Mouse (Mus musculus): Measurements from ENCODE around the gene Prss36.
"Not testable (repeated sequence)": the region's sequence is repeated elsewhere in the genome, so short reads cannot be mapped to it uniquely, and the experiment has no call there.

Gene Prss36

DNA sequence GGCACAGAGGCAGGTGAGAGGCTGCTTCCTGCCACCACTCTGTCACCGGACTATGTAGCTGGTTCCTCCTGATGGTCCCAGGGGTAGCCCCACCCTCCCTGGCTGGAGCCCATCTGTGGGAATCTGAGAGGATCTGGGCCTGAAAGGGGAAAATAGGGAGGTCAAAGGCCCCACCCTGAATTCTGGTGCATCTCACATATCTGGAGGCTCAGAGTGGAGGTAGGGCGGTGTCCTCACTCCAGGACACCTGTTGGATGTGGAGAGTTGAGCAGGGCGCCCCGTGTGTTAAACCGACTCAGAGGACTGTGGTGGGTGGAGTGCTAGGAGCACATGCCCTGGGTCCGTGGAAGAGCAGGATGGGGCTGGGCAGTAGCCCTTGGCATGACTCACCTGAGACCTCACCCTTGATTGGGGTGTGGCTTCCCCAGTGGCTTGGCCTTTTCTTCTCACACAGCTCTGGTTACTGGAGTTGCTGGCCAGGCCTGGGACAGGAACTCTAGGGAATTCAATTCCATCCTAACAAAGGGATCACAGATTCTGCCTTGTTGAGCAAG, at the start of gene Prss36:
Gene Prss36, minus strand, starts transcription at position 256 of the 554 bp plus-strand sequence.
- DNase-seq (ENCODE audit: low read depth) = no peak

DNA sequence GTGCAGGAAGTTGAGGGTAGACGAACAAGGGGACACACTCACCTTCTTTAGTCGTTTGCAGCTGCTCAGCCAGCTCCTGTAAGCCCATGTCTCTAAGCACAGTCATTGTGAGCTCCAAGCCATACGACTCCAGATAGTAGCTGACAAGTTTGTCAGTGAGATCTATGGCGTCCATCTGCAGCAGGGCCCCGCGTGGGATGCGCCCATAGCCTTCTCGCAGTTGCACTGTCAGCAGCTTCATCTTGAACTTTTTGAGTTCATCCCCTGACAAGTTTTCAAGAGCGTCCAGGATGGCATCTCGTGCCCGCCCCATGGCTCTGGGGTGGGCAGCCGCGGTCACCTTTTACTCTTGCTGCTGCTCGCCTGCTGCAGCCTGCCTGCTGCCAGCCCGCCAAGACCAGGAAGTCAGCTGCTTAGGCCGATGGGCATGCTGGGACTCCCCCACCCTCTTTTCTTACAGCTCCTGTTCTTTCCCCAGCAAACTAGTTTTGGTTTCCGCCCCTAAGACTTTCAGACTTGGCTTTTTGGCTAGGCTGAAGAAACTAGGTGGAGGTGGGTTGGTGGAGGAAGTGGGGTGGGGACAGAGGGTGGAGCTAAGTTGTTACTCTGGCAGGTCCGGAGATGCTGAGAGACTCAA, 46.9 kb upstream of the Prss36 start, which contains the start of gene Pycard:
Gene Pycard, minus strand, starts transcription at position 527 of the 637 bp plus-strand sequence.
- DNase-seq (ENCODE audit: low read depth) = peak; percentile 36

DNA sequence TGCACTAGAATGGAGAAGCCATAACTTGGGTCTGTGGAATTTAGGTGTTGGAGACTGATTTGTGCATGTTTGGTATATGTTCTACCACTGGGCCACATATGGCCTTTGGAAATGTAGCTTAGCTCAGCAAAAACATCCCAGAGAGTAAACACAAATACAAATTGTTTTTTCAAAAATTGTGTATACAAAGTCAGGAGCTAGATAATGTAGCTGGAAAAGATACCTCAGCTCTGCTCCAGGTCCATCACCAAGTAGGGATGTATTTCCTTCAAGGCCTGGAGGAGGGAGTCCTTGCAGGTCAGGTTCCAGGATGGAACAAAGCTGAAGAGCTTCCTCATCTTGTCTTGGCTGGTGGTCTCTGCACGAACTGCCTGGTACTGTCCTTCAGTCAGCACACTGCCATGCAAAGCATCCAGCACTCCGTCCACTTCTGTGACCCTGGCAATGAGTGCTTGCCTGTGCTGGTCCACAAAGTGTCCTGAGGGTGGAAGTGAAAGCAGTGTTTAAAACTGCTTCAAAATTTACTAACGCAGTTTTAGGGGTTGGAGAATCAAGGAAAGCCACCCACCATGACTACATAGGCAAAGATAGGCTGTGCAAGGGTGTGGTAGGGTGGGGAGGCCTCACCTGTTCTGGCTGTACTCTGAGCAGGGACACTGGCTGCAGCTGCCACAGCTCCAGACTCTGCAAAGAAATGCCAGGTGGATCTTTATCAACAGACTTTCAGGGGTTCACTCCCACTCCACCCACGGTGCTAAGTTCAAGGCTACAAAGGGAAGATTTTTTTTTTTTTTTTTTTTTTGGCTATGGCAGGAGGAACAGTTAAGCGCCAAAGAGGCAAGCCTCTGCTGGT, 46.2 kb upstream of the Prss36 start:
- no peak for DNase-seq (ENCODE audit: low read depth)

DNA sequence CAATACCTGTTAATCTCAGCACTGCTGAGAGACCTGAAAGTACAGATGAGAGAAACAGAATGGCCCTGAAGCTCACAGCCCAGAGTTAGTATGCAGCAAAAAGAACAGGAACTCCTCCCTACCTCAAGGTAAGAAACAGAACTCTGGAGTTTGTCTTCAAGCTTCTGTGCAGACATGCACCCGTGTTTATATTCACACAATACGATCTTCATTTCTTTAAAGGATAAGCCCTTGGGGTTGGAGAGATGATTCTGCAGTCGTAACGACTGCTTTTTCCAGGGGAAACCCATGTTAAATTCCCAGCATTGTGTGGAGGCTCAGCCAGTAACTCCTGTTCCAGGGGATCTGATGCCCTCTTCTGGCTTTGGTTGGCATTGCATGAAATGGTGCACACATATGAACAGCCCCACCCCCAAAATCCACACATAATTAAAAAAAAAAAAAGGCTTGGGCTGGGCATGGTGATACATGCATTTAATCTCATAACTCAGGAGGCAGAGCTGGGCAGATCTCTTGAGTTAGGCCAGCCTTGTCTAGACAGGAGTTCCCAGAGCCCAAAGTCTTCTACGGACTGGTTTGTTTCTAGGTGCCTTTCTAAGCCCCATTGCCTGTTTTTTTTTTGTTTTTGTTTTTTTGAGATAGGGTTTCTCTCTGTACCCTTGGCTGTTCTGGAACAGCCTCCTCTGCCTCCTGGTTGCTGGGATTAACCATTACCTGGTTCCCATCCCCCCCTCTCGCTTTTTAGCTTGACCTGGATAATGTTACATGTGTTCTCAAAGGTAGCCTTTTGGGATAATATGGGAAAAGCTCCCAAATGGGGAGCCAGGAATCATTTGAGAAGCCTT, 45.3 kb upstream of the Prss36 start:
- DNase-seq (ENCODE audit: low read depth) = peak; percentile 75

DNA sequence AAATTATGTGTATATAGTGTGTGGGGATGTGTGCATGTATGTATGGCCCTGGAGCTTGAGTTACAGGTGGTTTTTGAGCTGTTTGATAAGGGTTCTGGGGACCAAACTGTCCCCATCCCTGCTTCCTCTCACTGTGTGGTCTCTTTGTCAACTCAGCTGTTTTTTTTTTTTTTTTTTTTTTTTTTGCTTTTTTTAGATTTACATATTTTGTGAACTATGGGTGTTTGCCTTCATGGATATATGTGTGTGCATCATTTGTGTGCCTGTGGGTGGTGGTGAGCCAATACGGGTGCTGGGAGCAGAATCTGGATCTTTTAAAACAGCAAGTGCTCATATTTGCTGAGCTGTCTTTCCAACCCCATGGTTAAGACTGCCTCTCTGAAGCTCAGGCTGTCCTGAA, 42.4 kb upstream of the Prss36 start:
- no peak for DNase-seq (ENCODE audit: low read depth)

DNA sequence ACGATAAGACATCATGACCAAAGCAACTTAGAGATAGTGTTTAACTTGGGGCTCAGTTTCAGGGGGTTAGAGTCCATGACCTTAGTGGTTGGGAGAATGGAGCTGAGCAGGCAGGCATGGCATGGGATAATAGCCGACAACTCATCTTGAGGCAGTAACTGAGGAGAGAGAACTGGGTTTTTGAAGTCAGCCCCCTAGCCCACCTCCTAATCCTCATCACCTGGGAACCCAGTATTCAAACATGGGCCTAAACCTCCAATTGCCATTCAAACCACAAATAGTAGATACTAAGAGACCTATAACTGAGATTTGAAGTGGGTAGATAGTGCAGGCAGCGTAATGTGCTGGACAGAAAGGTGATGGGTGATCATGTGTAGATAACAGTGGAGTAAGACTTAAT, 34.1 kb upstream of the Prss36 start:
- DNase-seq (ENCODE audit: low read depth) = no peak

DNA sequence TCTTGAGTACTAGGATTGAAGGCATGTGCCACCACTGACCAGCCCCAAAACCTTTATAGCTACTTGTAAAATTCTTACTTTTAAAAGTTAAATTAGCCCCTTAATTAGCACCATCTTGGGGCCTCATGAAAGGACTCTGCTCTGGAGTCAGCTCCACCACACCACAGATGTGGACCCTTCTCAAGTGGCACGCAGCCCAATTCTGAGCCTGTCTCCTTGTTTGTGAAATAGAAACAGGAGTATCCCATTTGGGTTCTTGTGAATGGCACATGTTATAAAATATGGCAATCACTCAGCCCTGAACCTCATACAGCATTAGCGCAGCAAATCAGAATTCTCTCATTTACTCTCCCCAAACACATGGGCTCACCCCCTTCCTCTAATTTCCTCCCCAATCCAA, 32.3 kb upstream of the Prss36 start:
- no peak for DNase-seq (ENCODE audit: low read depth)

DNA sequence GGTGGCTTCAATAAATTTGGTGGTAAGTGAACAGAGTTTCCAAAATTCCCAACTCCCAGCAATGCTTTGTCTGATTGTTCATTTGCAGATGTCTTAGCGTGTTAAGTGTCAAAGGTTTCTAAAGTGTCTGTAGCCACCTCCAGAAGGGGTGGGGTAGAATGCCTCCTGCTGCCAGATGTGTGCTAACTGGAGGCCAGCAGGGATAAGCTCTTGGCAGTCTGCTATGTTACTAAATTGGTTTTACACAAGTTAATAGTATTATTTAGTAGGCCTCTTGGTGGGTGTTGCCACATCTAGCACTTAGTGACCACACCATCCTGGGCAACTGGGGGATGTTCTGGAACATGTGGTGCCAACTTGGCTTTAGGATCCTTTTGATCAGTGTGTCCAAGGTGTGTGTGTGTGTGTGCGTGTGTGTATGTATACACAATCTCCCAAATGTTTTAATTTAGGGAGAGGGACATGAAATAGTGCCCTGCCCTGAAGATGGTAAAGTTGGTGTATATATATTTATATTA, 27.9 kb upstream of the Prss36 start:
- DNase-seq (ENCODE audit: low read depth) = no peak

DNA sequence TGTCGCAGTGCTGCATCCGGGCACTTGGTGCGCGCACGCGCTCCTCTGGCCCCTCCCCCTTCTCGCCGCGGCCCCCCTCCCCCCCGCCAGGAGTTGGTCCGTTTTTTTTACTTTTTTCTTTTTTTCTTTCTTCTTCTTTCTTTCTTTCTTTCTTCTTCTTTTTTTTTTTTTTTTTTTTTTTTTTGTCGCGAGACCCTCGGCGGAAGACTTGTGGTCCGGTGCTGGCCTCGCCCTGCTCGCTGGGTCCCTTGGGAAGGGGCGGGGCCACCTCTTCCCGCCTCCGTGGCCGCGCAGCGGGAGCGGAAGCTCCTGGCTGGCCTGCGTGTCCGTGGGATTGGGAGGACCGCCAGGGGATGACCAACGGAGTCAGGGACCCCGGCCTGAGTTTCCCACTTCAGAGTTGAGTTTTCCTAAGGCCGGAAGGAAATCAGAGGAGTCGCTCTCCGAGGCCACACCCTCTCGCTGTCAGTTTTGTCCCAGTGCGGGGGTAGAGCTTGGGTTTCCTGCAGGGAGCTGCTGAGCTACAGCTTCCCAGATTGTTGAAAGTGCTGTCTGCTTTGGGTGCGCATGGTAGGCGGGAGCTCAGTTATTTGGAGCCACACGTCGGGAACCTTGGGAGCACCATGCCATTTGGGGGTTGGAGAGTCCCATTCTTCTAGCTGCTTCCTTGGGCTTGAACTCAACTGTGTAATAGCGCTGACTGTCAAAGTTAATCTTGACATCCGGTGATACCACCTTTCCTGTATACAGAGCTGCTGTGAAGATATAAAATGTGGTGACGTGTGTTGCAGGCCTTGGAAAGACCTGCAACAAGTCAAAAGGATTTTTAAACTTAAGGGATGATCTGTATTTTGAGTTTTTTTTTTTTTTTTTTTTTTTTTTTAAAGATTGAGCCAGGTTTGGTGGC, 21.6 kb upstream of the Prss36 start:
- DNase-seq (ENCODE audit: low read depth) = peak; percentile 45

DNA sequence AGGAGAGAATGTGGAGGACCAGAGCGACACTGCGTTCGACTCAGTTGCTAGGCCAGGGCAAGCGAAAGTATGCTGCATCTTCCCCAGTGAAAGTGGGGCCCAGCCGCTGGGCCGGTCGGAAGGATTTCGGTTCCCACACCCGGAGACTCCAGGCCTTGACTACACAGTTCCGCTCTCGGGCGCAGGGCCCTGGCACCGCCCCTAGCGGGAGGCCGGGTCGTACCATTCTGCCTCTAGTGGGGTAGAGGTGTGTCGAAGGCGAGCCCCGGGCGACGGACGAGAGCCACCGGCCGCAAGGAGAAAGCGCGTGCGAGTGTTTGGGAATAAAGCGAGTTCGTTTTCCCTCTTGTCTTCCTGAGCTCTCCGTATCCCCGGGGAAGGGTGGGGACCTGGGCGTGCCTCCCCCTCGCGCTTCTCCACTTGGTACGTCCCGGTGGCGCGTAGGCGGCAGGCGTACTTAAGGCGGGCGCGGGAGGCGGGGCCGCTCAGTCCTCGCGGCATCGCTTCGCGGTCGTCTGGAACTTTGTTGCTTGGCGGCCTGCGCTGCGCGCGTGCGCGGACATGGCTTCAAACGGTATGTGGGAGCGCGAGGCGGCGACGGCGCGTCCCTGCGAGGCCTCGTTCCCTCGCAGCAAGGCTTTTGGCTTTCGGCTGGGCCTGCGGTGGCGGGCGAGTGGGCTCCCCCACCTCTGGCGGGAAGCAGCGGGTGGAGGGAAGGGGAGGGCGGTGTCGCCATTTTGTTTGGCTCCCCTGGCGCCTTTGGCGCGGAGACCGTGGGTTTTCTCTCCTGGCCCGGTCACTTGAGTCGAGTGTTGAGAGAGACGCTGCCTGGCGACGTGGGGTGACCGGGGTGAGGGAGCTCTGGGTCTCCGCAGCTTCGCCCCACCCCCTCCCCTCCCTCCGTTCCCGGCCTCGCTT, 20.7 kb upstream of the Prss36 start, which contains the start of gene Fus:
Gene Fus, plus strand, starts transcription at position 454 of the 918 bp plus-strand sequence.
- DNase-seq (ENCODE audit: low read depth) = peak; percentile 84

DNA sequence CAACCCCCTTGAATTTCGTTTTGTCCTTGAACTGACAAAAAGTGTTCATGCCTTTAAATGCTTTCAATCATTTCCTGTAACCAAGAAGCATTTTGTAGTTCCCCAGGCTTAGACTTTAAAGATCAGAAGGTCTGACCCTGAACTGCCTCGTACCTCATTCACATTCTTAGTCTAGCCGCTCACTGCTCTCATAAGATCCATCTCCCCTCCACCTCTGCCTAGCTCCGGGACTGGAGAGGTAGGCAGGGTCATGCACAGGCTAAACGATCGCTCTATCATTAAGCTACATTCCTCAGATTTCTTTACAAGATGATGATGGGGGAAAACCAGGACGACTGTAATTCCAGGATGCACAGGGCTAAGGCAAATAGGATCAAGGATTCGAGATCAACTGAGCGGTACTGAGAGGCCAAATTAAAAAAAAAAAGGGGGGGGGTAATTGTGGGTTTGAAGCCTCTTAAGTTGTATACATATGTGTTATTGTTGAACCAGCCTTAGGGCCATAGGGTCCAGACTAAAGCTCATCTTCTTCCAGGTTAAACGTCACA, 19.9 kb upstream of the Prss36 start:
- DNase-seq (ENCODE audit: low read depth) = no peak

DNA sequence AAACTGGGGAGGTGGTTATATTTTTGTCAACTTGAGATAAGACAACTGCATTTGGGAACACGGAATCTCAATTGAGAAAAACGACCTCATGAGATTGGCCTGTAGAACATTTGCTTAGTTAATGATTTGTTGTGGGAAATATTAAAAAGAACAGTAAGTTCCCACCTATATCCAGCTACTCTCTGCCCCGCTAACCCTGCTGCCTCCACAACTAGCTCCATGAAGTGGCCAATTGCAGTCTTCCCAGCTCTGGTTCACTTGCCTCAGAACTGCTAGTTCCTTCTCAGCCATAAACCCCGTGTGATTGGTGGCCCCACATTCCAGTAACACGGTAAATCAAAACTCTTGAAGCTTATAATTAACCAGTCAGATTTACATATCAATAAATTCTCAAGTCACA, 12.8 kb upstream of the Prss36 start:
- no peak for DNase-seq (ENCODE audit: low read depth)

DNA sequence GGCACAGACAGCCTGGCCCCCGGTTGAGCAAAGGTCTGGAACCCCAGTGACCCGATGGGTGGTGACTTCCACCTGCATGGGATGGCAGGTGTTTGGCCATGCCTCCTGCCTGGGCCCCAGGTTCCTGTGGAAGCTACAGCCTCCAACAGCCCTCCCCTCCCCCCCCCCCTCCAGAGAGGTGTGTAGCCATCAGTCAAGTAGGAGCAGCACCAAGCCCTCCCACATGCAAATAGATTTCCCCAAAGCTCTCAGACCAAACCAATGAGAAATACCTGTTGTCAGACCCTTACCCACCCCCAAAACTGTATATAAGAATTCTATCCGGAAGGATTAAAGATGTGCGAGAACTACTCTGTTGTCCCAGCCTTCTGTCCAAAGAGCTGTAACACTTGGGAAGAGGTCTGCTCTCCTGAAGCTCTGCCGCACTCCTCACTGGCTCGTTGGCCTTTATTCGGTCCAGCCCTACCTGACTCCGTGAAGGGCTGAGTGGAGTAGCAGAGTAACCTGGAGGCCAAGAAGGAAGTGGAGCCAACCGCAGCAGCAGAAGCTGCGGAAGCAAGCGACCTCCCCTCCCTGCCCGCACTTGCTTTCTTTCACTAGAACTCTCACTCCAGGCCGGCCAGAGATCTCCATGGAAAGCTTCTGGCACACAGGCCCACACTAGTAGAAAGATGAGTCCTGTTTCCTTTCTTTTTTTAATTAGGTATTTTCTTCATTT, 6.5 kb upstream of the Prss36 start:
- no peak for DNase-seq (ENCODE audit: low read depth)

DNA sequence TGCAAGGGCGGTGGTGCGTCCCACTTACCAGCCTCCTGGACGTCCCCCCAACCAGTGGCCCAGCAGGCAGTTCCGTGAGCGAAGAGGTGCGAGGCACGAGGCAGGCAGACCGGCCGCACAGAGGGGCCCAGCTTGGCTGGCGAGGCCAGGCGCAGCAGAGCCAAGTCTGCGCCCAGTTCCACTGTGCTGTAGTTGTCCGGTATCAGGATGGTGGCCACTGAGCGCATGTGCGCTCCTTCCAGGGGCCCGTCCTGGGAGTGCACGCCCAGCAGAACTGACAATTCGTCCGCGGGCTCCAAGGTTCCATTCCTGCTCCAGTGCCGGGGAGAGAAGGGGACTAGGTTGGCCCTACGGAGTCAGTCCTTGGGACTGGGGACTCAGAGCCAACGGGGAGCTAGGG, 1.9 kb downstream of the Prss36 start:
- no peak for DNase-seq (ENCODE audit: low read depth)

DNA sequence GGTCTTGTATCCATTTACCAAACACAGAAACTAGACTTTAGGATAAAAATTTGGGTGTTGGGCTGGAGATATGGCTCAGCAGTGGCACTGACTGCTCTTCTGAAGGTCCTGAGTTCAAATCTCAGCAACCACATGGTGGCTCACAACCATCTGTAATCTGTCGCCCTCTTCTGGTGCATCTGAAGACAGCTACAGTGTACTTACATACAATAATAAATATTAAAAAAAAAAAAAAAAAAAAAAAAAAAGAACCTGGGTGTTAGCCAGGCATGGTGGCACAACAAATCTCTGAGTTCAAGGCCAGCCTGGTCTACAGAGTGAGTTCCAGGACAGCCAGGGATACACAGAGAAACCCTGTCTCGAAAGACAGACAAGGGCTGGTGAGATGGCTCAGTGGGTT, 4.4 kb downstream of the Prss36 start:
- not testable (repeated sequence) for DNase-seq (ENCODE audit: low read depth)

DNA sequence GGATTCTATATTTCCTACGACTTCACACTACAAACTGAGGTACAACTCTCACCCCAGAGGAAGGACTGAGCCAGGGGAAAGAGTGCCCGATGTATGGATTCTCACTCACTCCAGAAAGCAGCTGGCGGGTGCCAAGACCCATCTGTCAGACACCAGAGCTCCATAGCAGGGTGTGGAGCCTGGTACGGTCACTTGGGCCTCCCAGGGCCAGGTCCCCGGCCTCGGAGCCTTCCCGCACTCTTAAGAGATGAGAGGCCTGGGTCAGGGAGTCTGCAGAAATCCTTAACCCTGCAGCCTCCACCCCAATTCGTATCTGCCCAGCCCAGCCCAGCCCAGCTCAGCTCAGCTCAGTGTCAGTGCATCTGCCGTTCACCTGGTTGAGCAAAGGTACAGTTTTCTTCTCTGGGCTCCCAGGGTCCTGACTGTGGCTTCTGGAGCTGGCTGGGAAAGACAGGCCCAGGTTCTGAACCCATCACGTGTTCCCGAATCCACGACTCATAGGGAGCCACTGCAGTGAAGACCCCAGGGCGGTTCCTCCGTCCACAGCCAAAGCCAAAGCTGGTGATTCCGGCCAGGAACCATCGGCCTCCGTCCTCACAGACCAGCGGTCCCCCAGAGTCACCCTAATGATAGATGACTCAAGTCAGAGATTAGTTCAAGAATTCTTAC, 10.2 kb downstream of the Prss36 start:
- no peak for DNase-seq (ENCODE audit: low read depth)

DNA sequence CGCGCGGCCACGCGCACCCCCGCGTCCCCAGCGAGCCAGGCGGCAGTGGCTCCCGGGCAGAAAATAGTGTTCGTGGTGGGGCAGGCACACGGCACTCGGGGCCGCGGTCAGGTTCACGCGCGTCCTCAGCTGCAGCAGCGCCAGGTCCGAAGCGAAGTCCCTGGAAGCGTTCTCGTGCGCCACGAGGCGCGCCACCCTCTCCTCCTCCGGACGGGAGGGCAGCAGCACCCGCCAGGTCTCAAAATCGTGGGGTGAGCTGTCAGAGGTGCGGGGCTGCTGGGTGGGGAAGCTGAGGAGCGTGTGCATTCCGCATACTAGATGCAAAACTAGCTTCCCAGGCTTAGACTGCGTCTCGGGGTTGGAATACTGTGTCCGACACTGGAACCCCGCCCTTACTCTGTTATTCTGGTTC, 10.8 kb downstream of the Prss36 start:
- DNase-seq (ENCODE audit: low read depth) = no peak

DNA sequence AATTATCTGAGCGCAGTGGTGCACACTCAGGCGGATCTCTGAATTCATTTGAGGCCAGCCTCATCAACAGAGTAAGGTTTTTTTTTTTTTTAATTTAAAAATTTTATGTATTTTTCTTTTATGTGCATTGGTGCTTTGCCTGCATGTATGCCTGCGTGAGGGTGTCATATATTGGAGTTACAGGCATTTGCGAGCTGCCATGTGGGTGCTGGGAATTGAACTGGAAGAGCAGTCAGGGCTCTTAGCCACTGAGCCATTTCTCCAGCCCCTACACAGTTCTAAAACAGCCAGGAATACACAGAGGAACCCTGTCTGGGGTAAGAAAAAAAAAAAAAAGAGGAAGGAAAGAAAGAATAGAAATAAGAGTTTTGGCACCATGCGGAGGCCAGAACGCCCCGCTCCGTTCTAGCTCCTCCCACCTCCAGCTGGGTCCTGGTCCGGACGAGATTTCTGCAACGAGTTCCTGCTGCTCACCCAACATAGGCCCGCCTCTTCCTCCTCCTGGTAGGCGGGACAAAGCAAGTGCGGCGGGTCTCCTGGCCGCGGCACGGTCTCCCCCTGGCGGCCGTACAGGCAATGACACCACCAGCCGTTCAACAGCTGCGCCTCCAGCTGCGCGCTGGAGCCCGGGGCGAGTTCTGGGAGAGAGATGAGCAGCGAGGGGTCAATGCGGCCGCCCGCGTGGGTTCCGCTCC, 11.3 kb downstream of the Prss36 start:
- DNase-seq (ENCODE audit: low read depth) = peak; percentile 95

Data from c-Kit-positive CD71-positive TER-119-negative erythroid progenitor cells, embryonic 14.5 days (primary cell).